Mouse (Mus musculus): ENCODE measurements around the gene Tmem45a. TPM values are rescaled to one million over a fixed set of nuclear protein-coding genes. Genes with fewer than 3 reads are reported as not detected.

The Tmem45a gene
- polyA plus RNA-seq, 1 experiment from 2014 or later: 3.3 TPM

- H3K4me3 ChIP-seq: no peak overlapping the region
- no peaks in the 10 kb centered on the region for H3K4me1 ChIP-seq (replicated peaks)
- no peaks in the 10 kb centered on the region for H3K27me3 ChIP-seq
- no peaks in the 10 kb centered on the region for H3K9me3 ChIP-seq
- no peak for ATAC-seq (ENCODE audit: low FRiP score, low read depth)
- no peaks in the 10 kb centered on the region for H3K36me3 ChIP-seq
- H3K27ac ChIP-seq (replicated peaks): no peak overlapping the region
- H3K4me2 ChIP-seq: no peak overlapping the region
- H3K9ac ChIP-seq: no peak overlapping the region
- WGBS: 84% methylated on average over 4 of the region's 4 CpGs
Observed at GRCm38 (mm10) chr16:56867591-56867990, 18.4 kb downstream of the Tmem45a start.

- 66% methylated on average over 10 of the region's 10 CpGs for WGBS
- no peaks in the 10 kb centered on the region for H3K27me3 ChIP-seq
- H3K27ac ChIP-seq (replicated peaks): no peak overlapping the region
- H3K36me3 ChIP-seq: no peaks in the 10 kb centered on the region
- no peak overlapping the region for H3K4me3 ChIP-seq
- no peak overlapping the region for H3K9ac ChIP-seq
- H3K4me1 ChIP-seq (replicated peaks): no peaks in the 10 kb centered on the region
- ATAC-seq (ENCODE audit: low FRiP score, low read depth): no peak
- H3K9me3 ChIP-seq: no peaks in the 10 kb centered on the region
- H3K4me2 ChIP-seq: no peak overlapping the region
Observed at GRCm38 (mm10) chr16:56852841-56853587, 33.0 kb downstream of the Tmem45a start.

GRCm38 (mm10) chr16:56842988-56843387, 43.0 kb downstream of the Tmem45a start:
- Histone ChIP-seq H3K4me2 (no peak overlapping the region), H3K9ac (no peak overlapping the region), H3K27ac (replicated peaks) (no peak overlapping the region), H3K36me3 (no peaks in the 10 kb centered on the region), H3K4me3 (no peak overlapping the region), H3K4me1 (replicated peaks) (no peaks in the 10 kb centered on the region), H3K9me3 (no peaks in the 10 kb centered on the region), H3K27me3 (no peaks in the 10 kb centered on the region)
- 87% methylated on average over 5 of the region's 5 CpGs for WGBS
- no peak for ATAC-seq (ENCODE audit: low FRiP score, low read depth)

- H3K4me3 ChIP-seq: no peak overlapping the region
- H3K27ac ChIP-seq (replicated peaks): no peak overlapping the region
- ATAC-seq (ENCODE audit: low FRiP score, low read depth): no peak
- no peaks in the 10 kb centered on the region for H3K9me3 ChIP-seq
- WGBS: 98% methylated on average over 1 of the region's 1 CpGs
- no peaks in the 10 kb centered on the region for H3K27me3 ChIP-seq
- H3K9ac ChIP-seq: no peak overlapping the region
- H3K36me3 ChIP-seq: no peaks in the 10 kb centered on the region
- H3K4me2 ChIP-seq: no peak overlapping the region
- H3K4me1 ChIP-seq (replicated peaks): no peaks in the 10 kb centered on the region
Observed at GRCm38 (mm10) chr16:56833312-56833711, 52.7 kb downstream of the Tmem45a start.

- Histone ChIP-seq H3K27me3 (no peaks in the 10 kb centered on the region), H3K9me3 (no peaks in the 10 kb centered on the region), H3K4me3 (no peak overlapping the region), H3K4me2 (no peak overlapping the region), H3K36me3 (no peaks in the 10 kb centered on the region), H3K27ac (replicated peaks) (no peak overlapping the region), H3K4me1 (replicated peaks) (no peaks in the 10 kb centered on the region), H3K9ac (no peak overlapping the region)
- WGBS: 94% methylated on average over 2 of the region's 2 CpGs
- ATAC-seq (ENCODE audit: low FRiP score, low read depth): no peak
Observed at GRCm38 (mm10) chr16:56831986-56832385, 54.0 kb downstream of the Tmem45a start.

- 84% methylated on average over 6 of the region's 6 CpGs for WGBS
- H3K9ac ChIP-seq: no peak overlapping the region
- no peaks in the 10 kb centered on the region for H3K36me3 ChIP-seq
- ATAC-seq (ENCODE audit: low FRiP score, low read depth): no peak
- H3K27ac ChIP-seq (replicated peaks): no peak overlapping the region
- no peak overlapping the region for H3K4me2 ChIP-seq
- no peaks in the 10 kb centered on the region for H3K9me3 ChIP-seq
- H3K4me3 ChIP-seq: no peak overlapping the region
- H3K4me1 ChIP-seq (replicated peaks): no peaks in the 10 kb centered on the region
- H3K27me3 ChIP-seq: no peaks in the 10 kb centered on the region
Observed at GRCm38 (mm10) chr16:56801370-56802109, 84.4 kb downstream of the Tmem45a start.

GRCm38 (mm10) chr16:56800946-56801345, 85.0 kb downstream of the Tmem45a start:
- Histone ChIP-seq H3K27me3 (no peaks in the 10 kb centered on the region), H3K9me3 (no peaks in the 10 kb centered on the region), H3K4me2 (no peak overlapping the region), H3K27ac (replicated peaks) (no peak overlapping the region), H3K9ac (no peak overlapping the region), H3K36me3 (no peaks in the 10 kb centered on the region), H3K4me3 (no peak overlapping the region), H3K4me1 (replicated peaks) (no peaks in the 10 kb centered on the region)
- no peak for ATAC-seq (ENCODE audit: low FRiP score, low read depth)
- WGBS: 88% methylated on average over 7 of the region's 7 CpGs

- Histone ChIP-seq H3K36me3 (no peaks in the 10 kb centered on the region), H3K9ac (no peak overlapping the region), H3K4me1 (replicated peaks) (no peaks in the 10 kb centered on the region), H3K27me3 (no peaks in the 10 kb centered on the region), H3K9me3 (no peaks in the 10 kb centered on the region), H3K27ac (replicated peaks) (no peak overlapping the region), H3K4me3 (no peak overlapping the region), H3K4me2 (no peak overlapping the region)
- no peak for ATAC-seq (ENCODE audit: low FRiP score, low read depth)
- 43% methylated on average over 2 of the region's 2 CpGs for WGBS
Observed at GRCm38 (mm10) chr16:56800469-56800868, 85.5 kb downstream of the Tmem45a start.

GRCm38 (mm10) chr16:56799541-56800029, 86.4 kb downstream of the Tmem45a start:
- no peak overlapping the region for H3K4me2 ChIP-seq
- ATAC-seq (ENCODE audit: low FRiP score, low read depth): no peak
- H3K4me1 ChIP-seq (replicated peaks): no peaks in the 10 kb centered on the region
- H3K27me3 ChIP-seq: no peaks in the 10 kb centered on the region
- H3K4me3 ChIP-seq: no peak overlapping the region
- H3K9ac ChIP-seq: no peak overlapping the region
- WGBS: 84% methylated on average over 3 of the region's 3 CpGs
- H3K36me3 ChIP-seq: no peaks in the 10 kb centered on the region
- H3K9me3 ChIP-seq: no peaks in the 10 kb centered on the region
- H3K27ac ChIP-seq (replicated peaks): no peak overlapping the region

- H3K9ac ChIP-seq: no peak overlapping the region
- H3K27ac ChIP-seq (replicated peaks): no peak overlapping the region
- no peaks in the 10 kb centered on the region for H3K27me3 ChIP-seq
- H3K36me3 ChIP-seq: no peaks in the 10 kb centered on the region
- 76% methylated on average over 7 of the region's 7 CpGs for WGBS
- no peaks in the 10 kb centered on the region for H3K4me1 ChIP-seq (replicated peaks)
- no peak overlapping the region for H3K4me3 ChIP-seq
- H3K4me2 ChIP-seq: no peak overlapping the region
- ATAC-seq (ENCODE audit: low FRiP score, low read depth): no peak
- no peaks in the 10 kb centered on the region for H3K9me3 ChIP-seq
Observed at GRCm38 (mm10) chr16:56798873-56799272, 87.1 kb downstream of the Tmem45a start.

- H3K4me3 ChIP-seq: no peak within 1 kb of the TSS
- no peaks in the 10 kb centered on the region for H3K36me3 ChIP-seq
- no peak for ATAC-seq (ENCODE audit: low FRiP score, low read depth)
- no peaks in the 10 kb centered on the region for H3K4me1 ChIP-seq (replicated peaks)
- H3K27ac ChIP-seq (replicated peaks): no peak within 1 kb of the TSS
- H3K9ac ChIP-seq: no peak within 1 kb of the TSS
- H3K9me3 ChIP-seq: no peaks in the 10 kb centered on the region
- no peaks in the 10 kb centered on the region for H3K27me3 ChIP-seq
- 78% methylated on average over 8 of the region's 8 CpGs for WGBS
- H3K4me2 ChIP-seq: no peak within 1 kb of the TSS
Observed at GRCm38 (mm10) chr16:56795481-56796139, 90.4 kb downstream of the Tmem45a start, which contains the start of gene Adgrg7. Adgrg7 (minus strand) TSS chr16:56795855.

Data from hindbrain, embryonic 15.5 days (tissue).